Mouse (Mus musculus) brain, embryonic 14.5 days (tissue): ENCODE results near the gene Cotl1.

Experiments used
- CTCF ChIP-seq: fragments of 200-500 bp; IDR thresholded peaks from 2 replicates; pipeline ENCODE4 v1.5.1; 2012; ENCODE audit warnings: inconsistent platforms, mild to moderate bottlenecking, moderate library complexity, borderline replicate concordance; ENCODE audit not compliant: insufficient read depth, insufficient read length; ENCODE audit errors: extremely low read depth
- POLR2A ChIP-seq: fragments of 200-500 bp; IDR thresholded peaks from 2 replicates; pipeline ENCODE4 v1.6.1; 2012; ENCODE audit warnings: mild to moderate bottlenecking, inconsistent platforms, borderline replicate concordance; ENCODE audit not compliant: poor library complexity, insufficient read depth, insufficient read length, severe bottlenecking; ENCODE audit errors: extremely low read depth

DNA sequence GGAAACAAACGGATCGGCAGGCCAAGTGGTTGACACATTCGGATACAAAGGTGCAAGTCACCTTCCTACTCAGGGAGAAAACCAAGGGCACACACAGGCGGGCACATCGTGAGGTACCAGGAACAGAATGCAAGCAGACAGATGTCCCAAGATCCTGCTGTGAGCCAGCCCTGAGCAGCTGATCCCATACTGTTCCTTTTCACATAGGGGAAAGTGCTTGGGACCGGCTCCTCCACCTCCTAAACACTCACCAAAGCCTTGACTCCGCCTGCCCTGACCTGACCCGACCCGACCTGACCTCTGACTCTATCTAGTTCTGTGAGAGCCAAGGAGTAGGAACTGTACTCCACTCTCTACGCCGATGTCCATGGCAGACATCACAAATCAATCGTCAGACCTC lies 22.9 kb downstream of the Cotl1 start:
- TF ChIP-seq POLR2A (no peak), CTCF (no peak)
